Mouse (Mus musculus): ENCODE measurements around the gene Egln3. TPM values are rescaled to one million over a fixed set of nuclear protein-coding genes. Genes with fewer than 3 reads are reported as not detected.
A peak's percentile ranks its signal among the peaks of the same experiment; 100 is the strongest.

The Egln3 gene
- polyA plus RNA-seq, 1 experiment: 51.8 TPM

- Histone ChIP-seq H3K27ac (ENCODE audit: insufficient read depth, low read depth, low read length) (0 out of 2 replicates have a peak overlapping the region, but pooled peaks have one; percentile 31), H3K4me1 (ENCODE audit: control insufficient read depth, insufficient read depth, insufficient read length, low read length) (peaks cover 28% of the 10 kb centered on the region), H3K27me3 (ENCODE audit: control insufficient read depth, insufficient read depth, low read length) (no peaks in the 10 kb centered on the region), H3K4me3 (ENCODE audit: low read depth, low read length) (no peak overlapping the region), H3K36me3 (ENCODE audit: control insufficient read depth, insufficient read depth, low read length) (peaks cover 5% of the 10 kb centered on the region; the same call in 1 of the 2 replicates)
- TF ChIP-seq POLR2A (IDR thresholded peaks at IDR 0.05; ENCODE audit: low read depth, low read length): no peak
- TF ChIP-seq CTCF (IDR thresholded peaks at IDR 0.05; ENCODE audit: extremely low read depth, insufficient read length, insufficient replicate concordance, low read depth, low read length): no peak
- WGBS: 26% methylated on average over 17 of the region's 17 CpGs
Observed at GRCm38 (mm10) chr12:54187812-54188600, 15.7 kb downstream of the Egln3 start.

GRCm38 (mm10) chr12:54186926-54187623 lies 16.6 kb downstream of the Egln3 start:
- TF ChIP-seq CTCF (IDR thresholded peaks at IDR 0.05; ENCODE audit: extremely low read depth, insufficient read length, insufficient replicate concordance, low read depth, low read length) (no peak), POLR2A (IDR thresholded peaks at IDR 0.05; ENCODE audit: low read depth, low read length) (no peak)
- Histone ChIP-seq H3K4me1 (ENCODE audit: control insufficient read depth, insufficient read depth, insufficient read length, low read length) (peaks cover 25% of the 10 kb centered on the region), H3K27ac (ENCODE audit: insufficient read depth, low read depth, low read length) (no peak overlapping the region), H3K36me3 (ENCODE audit: control insufficient read depth, insufficient read depth, low read length) (peaks cover 8% of the 10 kb centered on the region), H3K27me3 (ENCODE audit: control insufficient read depth, insufficient read depth, low read length) (no peaks in the 10 kb centered on the region), H3K4me3 (ENCODE audit: low read depth, low read length) (no peak overlapping the region)
- WGBS: 40% methylated on average over 14 of the region's 14 CpGs

- H3K27me3 ChIP-seq (ENCODE audit: control insufficient read depth, insufficient read depth, low read length): no peaks in the 10 kb centered on the region
- TF ChIP-seq CTCF (IDR thresholded peaks at IDR 0.05; ENCODE audit: extremely low read depth, insufficient read length, insufficient replicate concordance, low read depth, low read length) (no peak), POLR2A (IDR thresholded peaks at IDR 0.05; ENCODE audit: low read depth, low read length) (no peak)
- H3K36me3 ChIP-seq (ENCODE audit: control insufficient read depth, insufficient read depth, low read length): peaks cover 13% of the 10 kb centered on the region
- H3K4me1 ChIP-seq (ENCODE audit: control insufficient read depth, insufficient read depth, insufficient read length, low read length): peaks cover 12% of the 10 kb centered on the region
- H3K4me3 ChIP-seq (ENCODE audit: low read depth, low read length): no peak overlapping the region
- no peak overlapping the region for H3K27ac ChIP-seq (ENCODE audit: insufficient read depth, low read depth, low read length)
- 84% methylated on average over 7 of the region's 7 CpGs for WGBS
Observed at GRCm38 (mm10) chr12:54184264-54184663, 19.4 kb downstream of the Egln3 start.

- TF ChIP-seq POLR2A (IDR thresholded peaks at IDR 0.05; ENCODE audit: low read depth, low read length) (no peak), CTCF (IDR thresholded peaks at IDR 0.05; ENCODE audit: extremely low read depth, insufficient read length, insufficient replicate concordance, low read depth, low read length) (no peak)
- 91% methylated on average over 3 of the region's 3 CpGs for WGBS
Observed at GRCm38 (mm10) chr12:54178323-54178722, 25.3 kb downstream of the Egln3 start.

GRCm38 (mm10) chr12:54168786-54169185 lies 34.9 kb downstream of the Egln3 start:
- Histone ChIP-seq H3K27me3 (ENCODE audit: control insufficient read depth, insufficient read depth, low read length) (no peaks in the 10 kb centered on the region), H3K4me3 (ENCODE audit: low read depth, low read length) (no peak overlapping the region), H3K27ac (ENCODE audit: insufficient read depth, low read depth, low read length) (no peak overlapping the region), H3K36me3 (ENCODE audit: control insufficient read depth, insufficient read depth, low read length) (no peaks in the 10 kb centered on the region), H3K4me1 (ENCODE audit: control insufficient read depth, insufficient read depth, insufficient read length, low read length) (no peaks in the 10 kb centered on the region)
- TF ChIP-seq CTCF (IDR thresholded peaks at IDR 0.05; ENCODE audit: extremely low read depth, insufficient read length, insufficient replicate concordance, low read depth, low read length) (no peak), POLR2A (IDR thresholded peaks at IDR 0.05; ENCODE audit: low read depth, low read length) (no peak)
- 93% methylated on average over 4 of the region's 4 CpGs for WGBS

More at GRCm38 (mm10) chr12:54178323-54178722, 25.3 kb downstream of the Egln3 start:
- Histone ChIP-seq H3K27ac (ENCODE audit: insufficient read depth, low read depth, low read length) (no peak overlapping the region), H3K36me3 (ENCODE audit: control insufficient read depth, insufficient read depth, low read length) (peaks cover 10% of the 10 kb centered on the region), H3K27me3 (ENCODE audit: control insufficient read depth, insufficient read depth, low read length) (no peaks in the 10 kb centered on the region), H3K4me3 (ENCODE audit: low read depth, low read length) (no peak overlapping the region), H3K4me1 (ENCODE audit: control insufficient read depth, insufficient read depth, insufficient read length, low read length) (no peaks in the 10 kb centered on the region; the same call in 1 of the 2 replicates)

- no peak overlapping the region for H3K27ac ChIP-seq (ENCODE audit: insufficient read depth, low read depth, low read length)
- H3K36me3 ChIP-seq (ENCODE audit: control insufficient read depth, insufficient read depth, low read length): no peaks in the 10 kb centered on the region
- H3K4me1 ChIP-seq (ENCODE audit: control insufficient read depth, insufficient read depth, insufficient read length, low read length): peaks cover 3% of the 10 kb centered on the region; the same call in 1 of the 2 replicates
- H3K27me3 ChIP-seq (ENCODE audit: control insufficient read depth, insufficient read depth, low read length): no peaks in the 10 kb centered on the region
- WGBS: 85% methylated on average over 6 of the region's 6 CpGs
- no peak overlapping the region for H3K4me3 ChIP-seq (ENCODE audit: low read depth, low read length)
- peak; percentile 55; the same call in 1 of the 2 replicates for TF ChIP-seq CTCF (IDR thresholded peaks at IDR 0.05; ENCODE audit: extremely low read depth, insufficient read length, insufficient replicate concordance, low read depth, low read length)
- TF ChIP-seq POLR2A (IDR thresholded peaks at IDR 0.05; ENCODE audit: low read depth, low read length): no peak
Observed at GRCm38 (mm10) chr12:54167737-54168136, 35.9 kb downstream of the Egln3 start.

- no peaks in the 10 kb centered on the region for H3K36me3 ChIP-seq (ENCODE audit: control insufficient read depth, insufficient read depth, low read length)
- H3K4me3 ChIP-seq (ENCODE audit: low read depth, low read length): no peak overlapping the region
- 73% methylated on average over 6 of the region's 6 CpGs for WGBS
- H3K27me3 ChIP-seq (ENCODE audit: control insufficient read depth, insufficient read depth, low read length): no peaks in the 10 kb centered on the region
- no peak for TF ChIP-seq CTCF (IDR thresholded peaks at IDR 0.05; ENCODE audit: extremely low read depth, insufficient read length, insufficient replicate concordance, low read depth, low read length)
- TF ChIP-seq POLR2A (IDR thresholded peaks at IDR 0.05; ENCODE audit: low read depth, low read length): no peak
- no peak overlapping the region for H3K27ac ChIP-seq (ENCODE audit: insufficient read depth, low read depth, low read length)
- H3K4me1 ChIP-seq (ENCODE audit: control insufficient read depth, insufficient read depth, insufficient read length, low read length): peaks cover 5% of the 10 kb centered on the region; the same call in 1 of the 2 replicates
Observed at GRCm38 (mm10) chr12:54164724-54165050, 39.0 kb downstream of the Egln3 start.
